Mouse (Mus musculus) CH12.LX (cell line): ENCODE data around the gene Prss8. TPM values are rescaled to one million over a fixed set of nuclear protein-coding genes. Genes with fewer than 3 reads are reported as not detected.

ENCODE experiments used
- DNase-seq: peaks from one replicate; pipeline ENCODE4 v3.0.0-alpha.2; 2013; ENCODE audit errors: extremely low read depth
- H3K27ac ChIP-seq: 2 replicates; pipeline ENCODE4 v1.5.1; 2012; ENCODE audit warnings: low read depth, mild to moderate bottlenecking, control low read depth, moderate library complexity; ENCODE audit not compliant: insufficient read depth
- H3K27me3 ChIP-seq: replicated peaks from 2 replicates; pipeline ENCODE3; 2012; ENCODE audit warnings: inconsistent platforms
- H3K36me3 ChIP-seq, 2 experiments: replicated peaks in 1 of 2; 2 replicates each; pipeline versions ENCODE3 to v1.6.1; 2012; ENCODE audit warnings: inconsistent platforms in 1 of 2, low read length in 1 of 2, mild to moderate bottlenecking in 1 of 2, mixed read lengths in 1 of 2, moderate library complexity in 1 of 2; ENCODE audit not compliant: control insufficient read depth in 1 of 2, insufficient read depth in 1 of 2
- H3K4me1 ChIP-seq, 2 experiments: 2 replicates each; pipeline ENCODE4 v1.6.1; 2012; ENCODE audit warnings: inconsistent platforms in 1 of 2, moderate library complexity in 1 of 2; ENCODE audit not compliant: insufficient read depth in 2 of 2, control insufficient read depth in 1 of 2
- H3K4me2 ChIP-seq: 2 replicates; pipeline ENCODE4 v1.6.1; 2012; ENCODE audit warnings: low read depth, mild to moderate bottlenecking, control low read depth; ENCODE audit not compliant: poor library complexity, insufficient read depth, severe bottlenecking
- H3K4me3 ChIP-seq, 3 experiments: fragments of 150-350 bp in 1 of 3; sonication (generic) in 1 of 3; replicated peaks in 1 of 3; 2 replicates each; pipeline versions ENCODE3 to v1.5.1; 2011 to 2012; ENCODE audit warnings: low read depth in 2 of 3, low read length in 2 of 3, mild to moderate bottlenecking in 2 of 3, moderate library complexity in 2 of 3, control low read depth in 1 of 3, improper control_type of control experiment in 1 of 3, inconsistent platforms in 1 of 3, mixed read lengths in 1 of 3; ENCODE audit not compliant: poor library complexity in 1 of 3
- H3K79me2 ChIP-seq: replicated peaks from 2 replicates; pipeline ENCODE4 v1.6.1; 2012; ENCODE audit warnings: mild to moderate bottlenecking, moderate library complexity; ENCODE audit not compliant: control insufficient read depth, poor library complexity, insufficient read depth, severe bottlenecking; ENCODE audit errors: extremely low read depth
- H3K9ac ChIP-seq: 2 replicates; pipeline ENCODE4 v1.6.1; 2012; ENCODE audit warnings: low read depth, mild to moderate bottlenecking, control low read depth, moderate library complexity; ENCODE audit not compliant: insufficient read depth
- H3K9me3 ChIP-seq: replicated peaks from 2 replicates; pipeline ENCODE3; 2012; ENCODE audit warnings: low read length, inconsistent platforms, mixed read lengths
- BHLHE40 ChIP-seq: IDR thresholded peaks from 2 replicates; pipeline ENCODE4 v1.6.1; 2011; ENCODE audit warnings: mild to moderate bottlenecking, low read depth, low read length, improper control_type of control experiment
- CHD1 ChIP-seq: IDR thresholded peaks from 2 replicates; pipeline ENCODE4 v1.6.1; 2012; ENCODE audit warnings: low read depth, low read length, improper control_type of control experiment, inconsistent platforms
- E2F4 ChIP-seq: IDR thresholded peaks from 2 replicates; pipeline ENCODE4 v1.6.1; 2011; ENCODE audit warnings: low read depth, low read length, improper control_type of control experiment; ENCODE audit not compliant: insufficient replicate concordance
- ETS1 ChIP-seq: conservative IDR thresholded peaks from 2 replicates; pipeline ENCODE4 v1.6.1; 2012; ENCODE audit warnings: low read depth, mild to moderate bottlenecking, inconsistent platforms, low read length, improper control_type of control experiment, moderate library complexity
- IRF4 ChIP-seq: IDR thresholded peaks from 2 replicates; pipeline ENCODE4 v1.6.1; 2014; ENCODE audit warnings: low read depth, mild to moderate bottlenecking, inconsistent platforms, low read length, improper control_type of control experiment
- JUND ChIP-seq: conservative IDR thresholded peaks from 2 replicates; pipeline ENCODE4 v1.6.1; 2011; ENCODE audit warnings: low read depth, low read length, improper control_type of control experiment
- MAFK ChIP-seq: IDR thresholded peaks from 2 replicates; pipeline ENCODE4 v1.6.1; 2011; ENCODE audit warnings: low read length, improper control_type of control experiment; ENCODE audit not compliant: insufficient replicate concordance
- MAX ChIP-seq: IDR thresholded peaks from 2 replicates; pipeline ENCODE4 v1.6.1; 2011; ENCODE audit warnings: low read length, improper control_type of control experiment
- MXI1 ChIP-seq: IDR thresholded peaks from 2 replicates; pipeline ENCODE4 v1.6.1; 2011; ENCODE audit warnings: mild to moderate bottlenecking, low read depth, low read length, improper control_type of control experiment
- NELFE ChIP-seq: IDR thresholded peaks from 2 replicates; pipeline ENCODE4 v1.6.1; 2011; ENCODE audit warnings: low read depth, low read length, improper control_type of control experiment
- NRF1 ChIP-seq: IDR thresholded peaks from 2 replicates; pipeline ENCODE4 v1.6.1; 2014; ENCODE audit warnings: low read depth, mild to moderate bottlenecking, inconsistent platforms, low read length, improper control_type of control experiment, moderate library complexity
- POLR2A ChIP-seq: IDR thresholded peaks from 2 replicates; pipeline ENCODE4 v1.6.1; 2011; ENCODE audit warnings: low read depth, mild to moderate bottlenecking, improper control_type of control experiment, low read length
- RAD21 ChIP-seq: IDR thresholded peaks from 2 replicates; pipeline ENCODE4 v1.6.1; 2011; ENCODE audit warnings: low read depth, mild to moderate bottlenecking, low read length, improper control_type of control experiment, moderate library complexity
- RCOR1 ChIP-seq: conservative IDR thresholded peaks from 2 replicates; pipeline ENCODE4 v1.6.1; 2012; ENCODE audit warnings: low read depth, mild to moderate bottlenecking, inconsistent platforms, low read length, improper control_type of control experiment
- SMC3 ChIP-seq: IDR thresholded peaks from 2 replicates; pipeline ENCODE4 v1.6.1; 2011; ENCODE audit warnings: low read depth, low read length, improper control_type of control experiment
- TBP ChIP-seq: conservative IDR thresholded peaks from 2 replicates; pipeline ENCODE4 v1.6.1; 2011; ENCODE audit warnings: low read depth, low read length, improper control_type of control experiment
- TCF12 ChIP-seq: IDR thresholded peaks from 2 replicates; pipeline ENCODE4 v1.6.1; 2014; ENCODE audit warnings: low read depth, mild to moderate bottlenecking, inconsistent platforms, low read length, improper control_type of control experiment
- UBTF ChIP-seq: IDR thresholded peaks from 2 replicates; pipeline ENCODE4 v1.6.1; 2012; ENCODE audit warnings: low read depth, mild to moderate bottlenecking, inconsistent platforms, low read length, improper control_type of control experiment, moderate library complexity
- ZC3H11A ChIP-seq: IDR thresholded peaks from 2 replicates; pipeline ENCODE4 v1.6.1; 2012; ENCODE audit warnings: low read depth, mild to moderate bottlenecking, inconsistent platforms, low read length, improper control_type of control experiment
- ZMIZ1 ChIP-seq: IDR thresholded peaks from 2 replicates; pipeline ENCODE4 v1.6.1; 2012; ENCODE audit warnings: low read depth, mild to moderate bottlenecking, inconsistent platforms, low read length, improper control_type of control experiment
- dilution Hi-C: fragments of 300-500 bp; cut with MboI; formaldehyde crosslinking; loops from 2 replicates; pipeline ENCODE4 v1.14.3; 2020; ENCODE audit warnings: low sequenced_read_pairs; ENCODE audit not compliant: extremely low pct_unique_long_range_greater_than_20kb, extremely low pct_ligation_motif_present
- in situ Hi-C: fragments of 300-500 bp; cut with MboI; formaldehyde crosslinking; loops from 3 replicates; pipeline ENCODE4 v1.14.3; 2019; ENCODE audit warnings: low sequenced_read_pairs, low pct_ligation_motif_present, low pct_unique_long_range_greater_than_20kb, mixed read lengths
- polyA plus RNA-seq: library from polyadenylated mRNA; unstranded; fragments of >175 nt; gene quantifications from 2 replicates; pipeline ENCODE4 v1.2.1, GENCODE M21; 2012; ENCODE audit warnings: low read depth; ENCODE audit not compliant: insufficient read length
- total RNA-seq, 2 experiments: library from RNA; depleted of rRNA; stranded (reverse); fragments of 300-350 nt in 1 of 2; fragments of >200 nt in 1 of 2; gene quantifications; 2 replicates each; pipeline ENCODE4 v1.2.3; 2012 to 2014

The Prss8 gene
- total and polyA plus RNA-seq, 3 experiments: 0.08 TPM; not detected in 2

- Histone ChIP-seq H3K79me2 (no peaks in the 10 kb centered on the region), H3K9ac (no peak overlapping the region), H3K27me3 (peaks cover 16% of the 10 kb centered on the region), H3K36me3 (no peaks in the 10 kb centered on the region), H3K4me1 (no peaks in the 10 kb centered on the region), H3K27ac (no peak overlapping the region), H3K4me2 (no peak overlapping the region), H3K4me3 (no peak overlapping the region), H3K9me3 (peaks cover 2% of the 10 kb centered on the region)
- dilution Hi-C loops (no loop called here), in situ Hi-C loops (no loop called here)
- no peak for DNase-seq
- TF ChIP-seq MXI1 (no peak), BHLHE40 (no peak), IRF4 (no peak), TBP (no peak)
Observed at GRCm38 (mm10) chr7:127959364-127959763, 29.5 kb upstream of the Prss8 start.

- Histone ChIP-seq H3K4me1 (peaks cover 0 to 4% of the 10 kb centered on the region in 2 experiments; a peak in 1 of 4 replicates), H3K79me2 (no peaks in the 10 kb centered on the region), H3K27ac (no peak overlapping the region), H3K27me3 (peaks cover 50% of the 10 kb centered on the region), H3K4me2 (peak overlapping the region; percentile 61), H3K4me3 (no peak overlapping the region), H3K9ac (no peak overlapping the region), H3K36me3 (no peaks in the 10 kb centered on the region), H3K9me3 (no peaks in the 10 kb centered on the region)
- DNase-seq: no peak
- TF ChIP-seq ZC3H11A (no peak), CHD1 (no peak), UBTF (no peak), RAD21 (no peak), NRF1 (no peak), MAFK (no peak), NELFE (no peak), MAX (no peak), ETS1 (no peak), TCF12 (no peak), ZMIZ1 (no peak), RCOR1 (no peak), SMC3 (no peak), JUND (no peak), E2F4 (no peak), POLR2A (no peak)
- dilution Hi-C loops (no loop called here), in situ Hi-C loops (no loop called here)
Observed at GRCm38 (mm10) chr7:127952864-127953581, 23.1 kb upstream of the Prss8 start.
